Mouse (Mus musculus): ENCODE measurements around the gene Thada. TPM values are rescaled to one million over a fixed set of nuclear protein-coding genes. Genes with fewer than 3 reads are reported as not detected.
"Not testable (repeated sequence)": the region's sequence is repeated elsewhere in the genome, so short reads cannot be mapped to it uniquely, and the experiment has no call there.

The Thada gene
- polyA plus RNA-seq, 1 experiment from 2014 or later: 15.9 TPM

DNA sequence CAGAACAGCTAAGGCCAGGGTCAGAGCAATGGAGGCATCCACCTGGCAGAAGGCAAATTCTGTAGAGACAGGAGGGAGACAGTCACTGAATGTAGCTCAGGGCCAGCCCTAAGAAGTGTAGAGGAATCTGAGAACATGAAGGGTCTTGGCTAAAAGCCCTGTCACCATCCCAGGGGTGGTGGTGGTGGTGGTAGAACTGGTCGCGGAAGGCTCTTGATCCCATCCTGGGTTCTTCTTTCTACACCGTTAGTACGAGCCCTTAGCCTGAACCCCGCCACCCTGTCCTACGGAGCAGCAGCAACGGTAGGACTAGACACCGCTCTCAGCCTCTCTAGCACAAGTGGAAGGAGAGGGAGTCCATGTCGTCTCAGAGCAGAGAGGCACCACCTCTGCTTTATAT lies 272.6 kb downstream of the Thada start:
- ATAC-seq (ENCODE audit: insufficient number of reproducible peaks, insufficient read depth, low FRiP score, low read depth): no peak
- H3K27ac ChIP-seq (ENCODE audit: low read length): no peak overlapping the region
- no peaks in the 10 kb centered on the region for H3K27me3 ChIP-seq (ENCODE audit: control insufficient read depth, insufficient read depth, low read length)
- 86% methylated on average over 9 of the region's 9 CpGs for WGBS
- H3K4me2 ChIP-seq (replicated peaks; ENCODE audit: low read depth, low read length): no peak overlapping the region
- H3K9me3 ChIP-seq (ENCODE audit: control insufficient read depth, low read depth, low read length): no peaks in the 10 kb centered on the region
- H3K36me3 ChIP-seq (ENCODE audit: control insufficient read depth, insufficient read depth, low read length): peaks cover 4% of the 10 kb centered on the region; the same call in 1 of the 2 replicates
- no peak overlapping the region for H3K4me3 ChIP-seq (ENCODE audit: low read depth, low read length)
- H3K4me1 ChIP-seq (ENCODE audit: control insufficient read depth, insufficient read depth, low read length): peaks cover 17% of the 10 kb centered on the region
- no peak overlapping the region for H3K9ac ChIP-seq (replicated peaks; ENCODE audit: low read depth, low read length)

DNA sequence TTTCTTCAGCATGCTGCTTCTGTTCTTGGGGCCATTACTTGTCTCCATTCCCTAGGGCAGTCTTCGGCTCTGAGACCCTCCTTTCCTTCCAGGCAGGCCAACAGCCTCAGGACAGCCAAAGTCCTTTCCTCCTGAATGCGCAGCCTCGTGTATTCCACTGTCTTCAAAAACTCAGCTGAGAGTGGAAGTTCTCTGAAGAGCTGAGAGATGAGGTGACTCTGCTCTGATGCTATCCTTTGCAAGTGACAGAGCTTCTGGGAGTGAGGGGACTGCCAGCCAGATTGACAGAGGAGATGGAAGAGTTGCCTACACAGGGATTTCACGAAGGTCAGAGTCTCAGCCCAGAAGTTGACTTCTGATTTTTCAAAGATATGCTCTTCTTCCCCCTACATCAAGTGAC lies 274.1 kb downstream of the Thada start:
- no peak overlapping the region for H3K9ac ChIP-seq (replicated peaks; ENCODE audit: low read depth, low read length)
- 92% methylated on average over 4 of the region's 4 CpGs for WGBS

DNA sequence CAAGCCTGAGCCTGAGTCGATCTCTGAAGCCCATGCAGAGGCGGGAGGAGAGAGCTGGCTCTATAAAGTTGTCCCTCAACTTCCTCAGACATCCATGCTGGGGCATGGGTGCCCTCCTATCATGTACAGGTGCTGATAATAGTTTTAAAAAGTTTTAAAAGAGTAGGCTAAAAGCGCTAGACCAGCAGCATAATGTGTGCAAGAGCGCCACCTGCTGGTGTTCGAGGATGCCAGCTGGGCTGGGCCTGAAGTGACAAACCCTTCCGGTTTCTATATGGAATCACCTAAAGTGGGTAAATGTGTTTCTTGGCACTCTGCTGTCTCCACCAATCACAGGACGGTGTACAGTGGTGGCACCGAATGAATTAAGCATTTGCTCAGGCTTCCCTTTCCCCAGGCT lies 275.1 kb downstream of the Thada start:
- H3K4me2 ChIP-seq (replicated peaks; ENCODE audit: low read depth, low read length): no peak overlapping the region
- no peaks in the 10 kb centered on the region for H3K9me3 ChIP-seq (ENCODE audit: control insufficient read depth, low read depth, low read length)
- no peaks in the 10 kb centered on the region for H3K27me3 ChIP-seq (ENCODE audit: control insufficient read depth, insufficient read depth, low read length)
- 25% methylated on average over 8 of the region's 8 CpGs for WGBS
- H3K4me3 ChIP-seq (ENCODE audit: low read depth, low read length): no peak overlapping the region
- peaks cover 9% of the 10 kb centered on the region; the same call in 1 of the 2 replicates for H3K36me3 ChIP-seq (ENCODE audit: control insufficient read depth, insufficient read depth, low read length)
- H3K27ac ChIP-seq (ENCODE audit: low read length): no peak overlapping the region
- ATAC-seq (ENCODE audit: insufficient number of reproducible peaks, insufficient read depth, low FRiP score, low read depth): no peak
- H3K4me1 ChIP-seq (ENCODE audit: control insufficient read depth, insufficient read depth, low read length): peaks cover 13% of the 10 kb centered on the region
- no peak overlapping the region for H3K9ac ChIP-seq (replicated peaks; ENCODE audit: low read depth, low read length)

More for the DNA sequence above, 274.1 kb downstream of the Thada start:
- ATAC-seq (ENCODE audit: insufficient number of reproducible peaks, insufficient read depth, low FRiP score, low read depth): no peak
- Histone ChIP-seq H3K4me3 (ENCODE audit: low read depth, low read length) (no peak overlapping the region), H3K9me3 (ENCODE audit: control insufficient read depth, low read depth, low read length) (no peaks in the 10 kb centered on the region), H3K36me3 (ENCODE audit: control insufficient read depth, insufficient read depth, low read length) (peaks cover 4% of the 10 kb centered on the region; the same call in 1 of the 2 replicates), H3K4me1 (ENCODE audit: control insufficient read depth, insufficient read depth, low read length) (peaks cover 13% of the 10 kb centered on the region), H3K27me3 (ENCODE audit: control insufficient read depth, insufficient read depth, low read length) (no peaks in the 10 kb centered on the region), H3K27ac (ENCODE audit: low read length) (no peak overlapping the region), H3K4me2 (replicated peaks; ENCODE audit: low read depth, low read length) (no peak overlapping the region)

DNA sequence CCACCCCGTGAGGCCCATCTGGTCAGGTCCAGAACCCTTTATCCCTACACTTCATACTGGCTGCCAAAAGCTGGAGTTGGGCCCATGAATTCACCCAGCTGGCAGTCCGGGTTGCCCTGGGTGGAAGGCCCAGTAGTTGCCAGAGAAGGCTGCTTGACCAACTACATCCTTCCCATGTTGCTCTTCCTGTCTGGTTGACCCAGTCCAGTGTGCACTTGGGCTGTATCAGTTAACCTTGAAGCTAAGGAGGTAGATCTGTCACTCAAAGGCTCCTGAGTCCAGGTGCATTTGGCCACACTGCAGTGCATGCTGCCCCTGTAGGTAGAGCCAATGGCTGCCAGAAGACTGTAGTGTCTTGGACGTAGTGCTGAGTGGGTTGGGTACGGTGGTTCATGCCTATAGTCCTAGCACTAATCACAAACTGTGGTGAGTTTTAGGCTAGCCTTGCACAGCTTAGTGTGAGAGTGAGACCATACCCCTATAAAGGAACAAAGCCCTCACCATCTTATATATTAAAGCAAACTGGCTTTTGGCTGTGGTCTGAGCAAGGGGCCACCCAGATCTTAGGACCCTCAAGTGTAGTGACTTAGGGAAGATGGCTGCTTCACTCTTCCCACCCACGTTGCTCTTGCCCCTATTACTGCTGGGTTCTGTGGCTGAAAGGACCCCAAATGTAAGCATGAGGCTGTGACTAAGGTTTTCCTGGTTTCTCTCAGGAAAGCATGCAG lies 276.7 kb downstream of the Thada start:
- no peaks in the 10 kb centered on the region for H3K9me3 ChIP-seq (ENCODE audit: control insufficient read depth, low read depth, low read length)
- H3K4me2 ChIP-seq (replicated peaks; ENCODE audit: low read depth, low read length): peak overlapping the region; percentile 85
- no peaks in the 10 kb centered on the region for H3K27me3 ChIP-seq (ENCODE audit: control insufficient read depth, insufficient read depth, low read length)
- peak overlapping the region; percentile 93; the same call in 1 of the 2 replicates for H3K4me3 ChIP-seq (ENCODE audit: low read depth, low read length)
- H3K36me3 ChIP-seq (ENCODE audit: control insufficient read depth, insufficient read depth, low read length): peaks cover 13% of the 10 kb centered on the region; the same call in 1 of the 2 replicates
- no peak for ATAC-seq (ENCODE audit: insufficient number of reproducible peaks, insufficient read depth, low FRiP score, low read depth)
- peak overlapping the region; percentile 99 for H3K27ac ChIP-seq (ENCODE audit: low read length)
- 67% methylated on average over 5 of the region's 5 CpGs for WGBS
- H3K4me1 ChIP-seq (ENCODE audit: control insufficient read depth, insufficient read depth, low read length): peaks cover 10% of the 10 kb centered on the region
- H3K9ac ChIP-seq (replicated peaks; ENCODE audit: low read depth, low read length): no peak overlapping the region

DNA sequence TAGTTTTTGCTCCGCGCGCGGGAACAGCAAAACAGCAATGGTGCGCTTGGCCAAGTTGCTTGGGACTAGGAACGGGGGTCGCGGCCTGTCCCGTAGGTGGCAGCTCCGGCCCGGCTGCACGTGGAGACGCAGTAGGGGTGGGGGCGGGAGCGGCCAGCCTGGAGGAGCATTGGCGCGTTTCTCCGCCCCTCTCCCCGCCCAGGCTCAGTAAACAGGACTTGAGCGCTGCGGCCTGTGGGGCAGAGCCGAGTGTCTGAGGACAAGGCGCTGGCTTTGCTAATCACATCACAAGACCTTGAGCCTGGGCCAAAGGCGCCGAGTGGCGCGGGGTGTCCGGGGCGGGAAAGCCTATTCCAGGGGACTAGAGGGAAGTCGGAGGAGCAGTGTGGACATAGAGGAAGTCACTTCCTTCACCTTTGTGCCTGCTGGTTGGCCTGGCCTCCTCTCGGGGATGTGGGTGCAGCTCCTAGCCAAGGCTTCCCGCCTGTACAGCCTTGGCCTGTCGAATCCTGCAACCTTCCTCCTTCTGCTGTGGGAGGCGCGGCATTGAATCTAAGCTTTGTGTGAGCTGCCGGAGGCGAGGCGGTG lies 277.5 kb downstream of the Thada start:
- peak overlapping the region; percentile 85 for H3K4me2 ChIP-seq (replicated peaks; ENCODE audit: low read depth, low read length)
- peaks cover 13% of the 10 kb centered on the region; the same call in 1 of the 2 replicates for H3K36me3 ChIP-seq (ENCODE audit: control insufficient read depth, insufficient read depth, low read length)
- 2% methylated on average over 38 of the region's 38 CpGs for WGBS
- H3K9ac ChIP-seq (replicated peaks; ENCODE audit: low read depth, low read length): peak overlapping the region; percentile 57
- ATAC-seq (ENCODE audit: insufficient number of reproducible peaks, insufficient read depth, low FRiP score, low read depth): peak; percentile 87
- H3K27me3 ChIP-seq (ENCODE audit: control insufficient read depth, insufficient read depth, low read length): no peaks in the 10 kb centered on the region
- H3K4me1 ChIP-seq (ENCODE audit: control insufficient read depth, insufficient read depth, low read length): peaks cover 10% of the 10 kb centered on the region
- H3K4me3 ChIP-seq (ENCODE audit: low read depth, low read length): peak overlapping the region; percentile 93
- no peaks in the 10 kb centered on the region for H3K9me3 ChIP-seq (ENCODE audit: control insufficient read depth, low read depth, low read length)
- H3K27ac ChIP-seq (ENCODE audit: low read length): peak overlapping the region; percentile 99

DNA sequence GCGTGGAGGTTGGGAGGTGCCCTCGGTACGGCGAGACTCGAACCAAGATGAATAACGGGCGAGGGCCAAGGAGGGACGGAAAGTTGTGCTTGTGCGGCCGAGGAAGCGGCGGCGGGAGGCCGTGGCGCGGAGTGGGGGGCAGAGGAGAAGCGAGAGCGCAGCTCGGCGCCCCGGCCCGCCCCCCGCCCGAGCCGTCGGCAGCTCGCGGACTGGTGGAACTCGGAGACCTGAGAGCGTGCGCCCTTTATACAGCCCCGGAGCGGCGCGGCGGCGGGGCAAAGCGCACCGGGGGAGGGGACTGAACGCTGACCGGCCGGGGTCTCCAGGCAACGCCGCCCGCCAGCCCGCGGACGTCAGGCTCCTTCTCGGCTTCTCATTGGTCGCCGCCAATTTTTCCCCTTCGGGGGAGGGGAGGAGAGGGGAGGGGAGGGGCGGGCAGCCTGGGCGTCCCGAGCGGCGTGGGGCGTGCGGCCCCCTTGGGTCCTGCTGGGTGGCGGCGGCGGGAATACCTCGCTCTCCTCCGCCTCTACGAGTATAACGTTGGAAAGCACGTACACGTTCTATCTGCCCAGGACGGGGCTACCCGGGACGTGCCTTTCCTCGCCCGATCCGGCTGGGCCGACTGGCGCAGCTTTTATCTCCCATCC lies 278.2 kb downstream of the Thada start, which contains the start of gene Zfp36l2:
Gene Zfp36l2 (minus strand): TSS at position 221 of the 647 bp plus-strand sequence.
- H3K9ac ChIP-seq (replicated peaks; ENCODE audit: low read depth, low read length): peak within 1 kb of the TSS; percentile 98
- H3K4me2 ChIP-seq (replicated peaks; ENCODE audit: low read depth, low read length): peak within 1 kb of the TSS; percentile 85
- no peaks in the 10 kb centered on the region for H3K27me3 ChIP-seq (ENCODE audit: control insufficient read depth, insufficient read depth, low read length)
- peaks cover 16% of the 10 kb centered on the region for H3K4me1 ChIP-seq (ENCODE audit: control insufficient read depth, insufficient read depth, low read length)
- 0% methylated on average over 65 of the region's 76 CpGs for WGBS
- peak within 1 kb of the TSS; percentile 99 for H3K27ac ChIP-seq (ENCODE audit: low read length)
- peaks cover 13% of the 10 kb centered on the region; the same call in 1 of the 2 replicates for H3K36me3 ChIP-seq (ENCODE audit: control insufficient read depth, insufficient read depth, low read length)
- ATAC-seq (ENCODE audit: insufficient number of reproducible peaks, insufficient read depth, low FRiP score, low read depth): peak; percentile 88
- H3K9me3 ChIP-seq (ENCODE audit: control insufficient read depth, low read depth, low read length): no peaks in the 10 kb centered on the region
- peak within 1 kb of the TSS; percentile 93 for H3K4me3 ChIP-seq (ENCODE audit: low read depth, low read length)

DNA sequence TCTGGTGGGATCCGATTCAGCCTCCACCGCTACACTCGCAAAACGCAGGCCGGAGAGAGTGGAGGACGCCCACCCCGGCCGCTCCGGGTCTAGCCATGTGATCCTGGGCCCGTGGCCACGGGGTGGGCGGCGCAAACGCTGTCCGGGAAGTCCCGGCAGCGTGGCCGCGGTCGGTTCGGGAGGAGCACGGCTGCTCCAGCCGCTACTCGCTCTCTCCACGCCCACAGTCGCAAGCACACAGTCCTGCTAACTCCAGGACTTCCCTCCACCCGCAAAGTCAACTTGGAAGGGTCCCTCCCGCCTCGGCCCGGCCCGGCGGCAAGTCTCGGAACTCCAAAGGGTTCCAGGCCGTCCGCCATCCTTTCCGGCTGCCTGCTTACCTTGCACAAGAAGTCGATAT lies 278.7 kb downstream of the Thada start:
- peak overlapping the region; percentile 93 for H3K4me3 ChIP-seq (ENCODE audit: low read depth, low read length)
- H3K9me3 ChIP-seq (ENCODE audit: control insufficient read depth, low read depth, low read length); H3K27me3 ChIP-seq (ENCODE audit: control insufficient read depth, insufficient read depth, low read length): not testable (repeated sequence)
- peak; percentile 7; the same call in 1 of the 2 replicates for ATAC-seq (ENCODE audit: insufficient number of reproducible peaks, insufficient read depth, low FRiP score, low read depth)
- peak overlapping the region; percentile 99 for H3K27ac ChIP-seq (ENCODE audit: low read length)
- peaks cover 17% of the 10 kb centered on the region for H3K4me1 ChIP-seq (ENCODE audit: control insufficient read depth, insufficient read depth, low read length)
- peak overlapping the region; percentile 54; the same call in 1 of the 2 replicates for H3K4me2 ChIP-seq (replicated peaks; ENCODE audit: low read depth, low read length)
- peaks cover 13% of the 10 kb centered on the region; the same call in 1 of the 2 replicates for H3K36me3 ChIP-seq (ENCODE audit: control insufficient read depth, insufficient read depth, low read length)
- WGBS: 0% methylated on average over 8 of the region's 37 CpGs
- H3K9ac ChIP-seq (replicated peaks; ENCODE audit: low read depth, low read length): peak overlapping the region; percentile 98

DNA sequence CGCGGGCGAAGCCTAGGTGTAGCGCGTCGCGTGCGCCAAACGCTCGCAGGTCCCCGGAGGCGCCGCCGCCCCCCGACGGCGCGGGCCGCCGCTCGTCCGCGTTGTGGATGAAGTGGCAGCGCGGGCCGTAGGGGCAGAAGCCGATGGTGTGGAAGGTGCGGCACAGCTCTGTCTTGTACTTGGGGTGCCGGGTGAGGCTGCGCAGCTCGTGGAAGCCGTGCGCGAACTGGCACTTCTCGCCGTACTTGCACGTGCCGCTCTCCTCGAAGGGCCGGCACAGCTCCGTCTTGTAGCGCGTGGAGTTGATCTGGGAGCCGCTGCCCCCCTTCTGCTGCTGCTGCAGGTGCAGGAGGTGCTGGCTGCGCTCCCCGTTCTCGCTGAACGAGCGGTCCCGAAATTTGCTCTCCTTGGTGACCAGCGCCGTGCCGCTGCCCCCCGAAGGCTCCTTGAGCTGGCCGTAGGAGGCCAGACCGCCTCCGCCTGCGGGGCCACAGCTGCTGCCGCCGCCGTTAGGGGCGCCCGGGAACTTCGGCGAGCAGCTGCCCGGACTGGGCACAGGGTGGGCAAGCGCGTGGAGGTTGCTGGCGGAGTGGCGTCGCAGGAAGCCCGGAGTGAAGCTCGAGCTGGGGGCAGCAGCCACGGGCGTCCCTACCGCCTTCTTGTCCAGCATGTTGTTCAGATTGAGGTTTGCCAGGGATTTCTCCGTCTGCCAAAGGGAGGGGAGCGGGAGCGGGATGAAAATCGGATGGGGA lies 279.4 kb downstream of the Thada start:
- Histone ChIP-seq H3K4me2 (replicated peaks; ENCODE audit: low read depth, low read length) (peak overlapping the region; percentile 54), H3K4me1 (ENCODE audit: control insufficient read depth, insufficient read depth, low read length) (peaks cover 20% of the 10 kb centered on the region), H3K9me3 (ENCODE audit: control insufficient read depth, low read depth, low read length) (no peaks in the 10 kb centered on the region), H3K36me3 (ENCODE audit: control insufficient read depth, insufficient read depth, low read length) (peaks cover 10% of the 10 kb centered on the region; the same call in 1 of the 2 replicates), H3K27ac (ENCODE audit: low read length) (peak overlapping the region; percentile 98), H3K27me3 (ENCODE audit: control insufficient read depth, insufficient read depth, low read length) (no peaks in the 10 kb centered on the region), H3K4me3 (ENCODE audit: low read depth, low read length) (peak overlapping the region; percentile 93), H3K9ac (replicated peaks; ENCODE audit: low read depth, low read length) (peak overlapping the region; percentile 98)
- WGBS: under 1% methylated on average over 72 of the region's 80 CpGs
- no peak for ATAC-seq (ENCODE audit: insufficient number of reproducible peaks, insufficient read depth, low FRiP score, low read depth)

All from stomach, embryonic 14.5 days (tissue).